Mouse (Mus musculus): ENCODE data around the gene Slc10a7. TPM values are rescaled to one million over a fixed set of nuclear protein-coding genes. Genes with fewer than 3 reads are reported as not detected.

Gene Slc10a7
- polyA plus RNA-seq, 1 experiment from 2014 or later: 4.1 TPM

- TF ChIP-seq CTCF (IDR thresholded peaks at IDR 0.05; ENCODE audit: low read depth) (no peak), EP300 (IDR thresholded peaks at IDR 0.05; ENCODE audit: low read depth) (no peak)
- Histone ChIP-seq H3K36me3 (replicated peaks; ENCODE audit: insufficient read depth, low read length) (no peaks in the 10 kb centered on the region), H3K4me1 (ENCODE audit: insufficient read depth) (no peaks in the 10 kb centered on the region), H3K9me3 (ENCODE audit: low read length) (no peaks in the 10 kb centered on the region), H3K9ac (replicated peaks) (no peak overlapping the region), H3K27me3 (ENCODE audit: insufficient read depth, low read length) (no peaks in the 10 kb centered on the region), H3K4me3 (ENCODE audit: low read depth, low read length) (no peak overlapping the region), H3K4me2 (ENCODE audit: low read depth, low read length) (no peak overlapping the region), H3K27ac (ENCODE audit: low read depth) (no peak overlapping the region)
- no peak for ATAC-seq
- WGBS (ENCODE audit: insufficient replicate concordance): 85% methylated on average over 3 of the region's 3 CpGs
- no peak for DNase-seq
Measured at GRCm38 (mm10) chr8:78770584-78770983, 261.4 kb downstream of the Slc10a7 start.

GRCm38 (mm10) chr8:78771256-78771655, 262.1 kb downstream of the Slc10a7 start:
- Histone ChIP-seq H3K36me3 (replicated peaks; ENCODE audit: insufficient read depth, low read length) (no peaks in the 10 kb centered on the region), H3K4me3 (ENCODE audit: low read depth, low read length) (no peak overlapping the region), H3K4me1 (ENCODE audit: insufficient read depth) (no peaks in the 10 kb centered on the region), H3K27ac (ENCODE audit: low read depth) (no peak overlapping the region), H3K9ac (replicated peaks) (no peak overlapping the region), H3K4me2 (ENCODE audit: low read depth, low read length) (no peak overlapping the region), H3K9me3 (ENCODE audit: low read length) (no peaks in the 10 kb centered on the region), H3K27me3 (ENCODE audit: insufficient read depth, low read length) (no peaks in the 10 kb centered on the region)
- no peak for ATAC-seq
- TF ChIP-seq EP300 (IDR thresholded peaks at IDR 0.05; ENCODE audit: low read depth) (no peak), CTCF (IDR thresholded peaks at IDR 0.05; ENCODE audit: low read depth) (no peak)
- 62% methylated on average over 7 of the region's 7 CpGs for WGBS (ENCODE audit: insufficient replicate concordance)
- no peak for DNase-seq

GRCm38 (mm10) chr8:78776816-78777215, 267.7 kb downstream of the Slc10a7 start:
- Histone ChIP-seq H3K27me3 (ENCODE audit: insufficient read depth, low read length) (no peaks in the 10 kb centered on the region), H3K27ac (ENCODE audit: low read depth) (no peak overlapping the region), H3K4me3 (ENCODE audit: low read depth, low read length) (no peak overlapping the region), H3K4me2 (ENCODE audit: low read depth, low read length) (no peak overlapping the region), H3K4me1 (ENCODE audit: insufficient read depth) (no peaks in the 10 kb centered on the region), H3K9ac (replicated peaks) (no peak overlapping the region), H3K9me3 (ENCODE audit: low read length) (no peaks in the 10 kb centered on the region), H3K36me3 (replicated peaks; ENCODE audit: insufficient read depth, low read length) (no peaks in the 10 kb centered on the region)
- ATAC-seq: no peak
- WGBS (ENCODE audit: insufficient replicate concordance): 85% methylated on average over 9 of the region's 9 CpGs
- TF ChIP-seq EP300 (IDR thresholded peaks at IDR 0.05; ENCODE audit: low read depth): no peak
- TF ChIP-seq CTCF (IDR thresholded peaks at IDR 0.05; ENCODE audit: low read depth): no peak
- DNase-seq: no peak

Other genes with a start within 250 kb of the Slc10a7 start
- gene Pou4f2, start 72.7 kb upstream of the Slc10a7 start, polyA plus RNA-seq (2015; fragmentation: Nextera tagmentation; extraction: Ambion mirVana): not detected in 2 replicates
- gene Rbmxl1, start 448 bp upstream of the Slc10a7 start, polyA plus RNA-seq (2015; fragmentation: Nextera tagmentation; extraction: Ambion mirVana): 47.4 and 51.2 TPM in 2 replicates

Measured in liver, postnatal 0 days (tissue).